Mouse (Mus musculus) megakaryocyte, adult 5-6 weeks (primary cell): Measurements from ENCODE around the gene Bhlhe40. TPM values are rescaled to one million over a fixed set of nuclear protein-coding genes. Genes with fewer than 3 reads are reported as not detected.

Source experiments
- ATAC-seq: 2 replicates; pipeline ENCODE4 v1.8.0; 2016; ENCODE audit warnings: mild to moderate bottlenecking, inconsistent platforms; ENCODE audit not compliant: poor library complexity, severe bottlenecking
- total RNA-seq, 2 experiments: library from RNA; stranded (forward) in 1 of 2; stranded (reverse) in 1 of 2; fragments of 153-499, 151-499 nt in 1 of 2; fragments of 221-1000, 200-1000 nt in 1 of 2; gene quantifications; 2 replicates each; pipeline versions ENCODE4 v1.2.3 to v1.2.4; 2015 to 2017

Bhlhe40 gene
- total RNA-seq, 2 experiments from 2014 or later, result 11.9 to 14.3 TPM

- no peak for ATAC-seq
Observed at GRCm38 (mm10) chr6:108686930-108687329, 26.5 kb downstream of the Bhlhe40 start.

GRCm38 (mm10) chr6:108688344-108688743 lies 27.9 kb downstream of the Bhlhe40 start:
- peak; percentile 79 for ATAC-seq

GRCm38 (mm10) chr6:108692986-108693385 lies 32.6 kb downstream of the Bhlhe40 start:
- no peak for ATAC-seq

- peak; percentile 40 for ATAC-seq
Observed at GRCm38 (mm10) chr6:108694965-108695724, 34.7 kb downstream of the Bhlhe40 start.

GRCm38 (mm10) chr6:108695844-108696821 lies 35.7 kb downstream of the Bhlhe40 start:
- ATAC-seq, result peak; percentile 82

- ATAC-seq, result no peak
Observed at GRCm38 (mm10) chr6:108696822-108697202, 36.4 kb downstream of the Bhlhe40 start.

- no peak for ATAC-seq
Observed at GRCm38 (mm10) chr6:108697345-108697744, 36.9 kb downstream of the Bhlhe40 start.

GRCm38 (mm10) chr6:108698343-108698870 lies 38.0 kb downstream of the Bhlhe40 start:
- ATAC-seq, result no peak

- no peak for ATAC-seq
Observed at GRCm38 (mm10) chr6:108699679-108700078, 39.2 kb downstream of the Bhlhe40 start.

GRCm38 (mm10) chr6:108700638-108701343 lies 40.4 kb downstream of the Bhlhe40 start:
- ATAC-seq, result no peak

- peak; percentile 84 for ATAC-seq
Observed at GRCm38 (mm10) chr6:108702648-108703047, 42.2 kb downstream of the Bhlhe40 start.

- no peak for ATAC-seq
Observed at GRCm38 (mm10) chr6:108703085-108703484, 42.7 kb downstream of the Bhlhe40 start.

- ATAC-seq, result no peak
Observed at GRCm38 (mm10) chr6:108704316-108705080, 44.1 kb downstream of the Bhlhe40 start.

GRCm38 (mm10) chr6:108705957-108706356 lies 45.5 kb downstream of the Bhlhe40 start:
- no peak for ATAC-seq

- ATAC-seq, result no peak
Observed at GRCm38 (mm10) chr6:108706994-108707645, 46.7 kb downstream of the Bhlhe40 start.

- ATAC-seq, result no peak
Observed at GRCm38 (mm10) chr6:108709131-108709470, 48.7 kb downstream of the Bhlhe40 start.

GRCm38 (mm10) chr6:108709471-108710231 lies 49.2 kb downstream of the Bhlhe40 start:
- ATAC-seq, result peak; percentile 88

- no peak for ATAC-seq
Observed at GRCm38 (mm10) chr6:108710667-108711066, 50.2 kb downstream of the Bhlhe40 start.
